Mouse (Mus musculus) stomach, postnatal 0 days (tissue): ENCODE measurements at regions not wholly inside any gene's neighbourhood (a gene's known extent, or its start where the extent isn't known, plus 50 kb on each side); places are given as distances from the start of the nearest gene placed in this dataset.

Experiments used
- CTCF ChIP-seq: IDR thresholded peaks from 2 replicates; pipeline ENCODE4 v1.5.1; 2016; ENCODE audit warnings: antibody characterized with exemption, low read depth, mild to moderate bottlenecking, moderate library complexity
- EP300 ChIP-seq: optimal IDR thresholded peaks from 2 replicates; pipeline ENCODE3; 2016; ENCODE audit warnings: antibody characterized with exemption

DNA sequence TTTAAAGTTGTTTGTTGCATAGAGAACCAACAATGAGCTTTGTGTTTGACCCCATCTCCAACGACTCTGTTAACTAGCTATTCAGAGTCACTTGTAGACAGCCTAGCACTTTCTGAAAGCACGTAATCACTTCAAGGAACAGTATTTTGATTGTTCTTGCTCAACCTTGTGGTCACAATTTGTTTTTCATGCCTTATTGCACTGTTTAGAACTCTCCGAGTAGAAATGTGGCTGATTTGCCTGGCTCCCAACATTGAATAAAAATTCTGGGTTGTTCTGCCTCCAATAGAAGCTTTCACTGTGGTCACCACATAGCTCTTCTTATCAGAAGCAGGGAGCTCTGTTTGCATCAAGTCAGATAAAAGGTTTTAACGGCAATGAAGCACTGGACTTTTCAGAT is 446.9 kb upstream of the Fam19a5 start:
- TF ChIP-seq EP300 (no peak), CTCF (no peak)
